Mouse (Mus musculus) lung, embryonic 14.5 days (tissue): ENCODE data around the gene Lrmda. TPM values are rescaled to one million over a fixed set of nuclear protein-coding genes. Genes with fewer than 3 reads are reported as not detected.

Experiments used
- ATAC-seq: fragments of 200-750 bp; cut with Nextera tagmentation; 2 replicates; pipeline ENCODE4 v1.8.0; 2017; ENCODE audit warnings: mild to moderate bottlenecking, moderate TSS enrichment, moderate library complexity; ENCODE audit not compliant: insufficient read depth
- DNase-seq: peaks from one replicate; pipeline ENCODE4 v3.0.0-alpha.2; 2015
- H3K27ac ChIP-seq: fragments of 300-500 bp; sonication (generic); 2 replicates; pipeline ENCODE4 v1.5.1; 2014; ENCODE audit warnings: low read depth, mild to moderate bottlenecking, moderate library complexity
- H3K27me3 ChIP-seq: fragments of 300-500 bp; sonication (generic); 2 replicates; pipeline ENCODE4 v1.6.1; 2014; ENCODE audit warnings: low read length, control low read depth; ENCODE audit not compliant: insufficient read depth
- H3K36me3 ChIP-seq: fragments of 300-500 bp; sonication (generic); 2 replicates; pipeline ENCODE4 v1.6.1; 2014; ENCODE audit warnings: control low read depth; ENCODE audit not compliant: insufficient read depth
- H3K4me1 ChIP-seq: fragments of 300-500 bp; sonication (generic); 2 replicates; pipeline ENCODE4 v1.6.1; 2014; ENCODE audit warnings: antibody characterized with exemption, control low read depth; ENCODE audit not compliant: insufficient read depth
- H3K4me2 ChIP-seq: fragments of 300-500 bp; sonication (generic); 2 replicates; pipeline ENCODE4 v1.6.1; 2014; ENCODE audit warnings: mild to moderate bottlenecking
- H3K4me3 ChIP-seq: fragments of 300-500 bp; sonication (generic); 2 replicates; pipeline ENCODE4 v1.5.1; 2014; ENCODE audit warnings: low read depth, low read length
- H3K9ac ChIP-seq: fragments of 300-500 bp; sonication (generic); 2 replicates; pipeline ENCODE4 v1.6.1; 2014
- H3K9me3 ChIP-seq: fragments of 300-500 bp; sonication (generic); 2 replicates; pipeline ENCODE4 v1.6.1; 2016; ENCODE audit warnings: low read depth, low read length, control low read depth
- CTCF ChIP-seq: IDR thresholded peaks from 2 replicates; pipeline ENCODE4 v1.5.1; 2016; ENCODE audit warnings: antibody characterized with exemption, low read depth
- WGBS: fragments of 180-500 bp; shearing (Covaris S2); extraction: QIAGEN DNeasy Blood & Tissue Kit; methylation state at CpG from one replicate; pipeline ENCODE4 v1.1.7; 2014; 5-methylcytosine and 5-hydroxymethylcytosine counted together
- polyA plus RNA-seq: library from polyadenylated mRNA; unstranded; fragments of >200 nt; fragmentation: Nextera tagmentation; extraction: Ambion mirVana; gene quantifications from 2 replicates; pipeline ENCODE4 v1.2.1, GENCODE M21; 2014

Gene Lrmda
- polyA plus RNA-seq, 1 experiment from 2014 or later: 1.1 TPM

DNA sequence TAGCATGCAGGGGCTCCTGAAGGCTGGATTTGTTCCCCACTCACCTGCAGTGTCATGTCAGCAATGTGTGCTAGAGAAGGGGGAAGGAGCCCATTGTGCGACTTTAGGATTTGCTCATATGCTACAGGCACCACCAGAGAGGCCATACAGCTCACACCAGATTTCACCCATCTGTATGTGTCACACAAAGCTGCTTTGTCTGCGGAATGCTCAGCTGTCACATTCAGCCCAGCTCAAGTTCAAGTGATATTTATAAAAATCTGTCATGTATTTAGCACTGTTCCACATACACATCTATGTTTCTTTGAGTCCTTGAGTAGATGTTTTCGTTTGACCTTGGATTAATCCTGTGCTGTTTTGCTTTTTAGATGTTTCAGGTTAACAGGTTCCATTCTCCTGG is 899.0 kb downstream of the Lrmda start:
- Histone ChIP-seq H3K4me1 (peaks cover 8% of the 10 kb centered on the region; the same call in 1 of the 2 replicates), H3K4me2 (no peak overlapping the region), H3K27ac (no peak overlapping the region), H3K36me3 (no peaks in the 10 kb centered on the region), H3K4me3 (no peak overlapping the region), H3K27me3 (no peaks in the 10 kb centered on the region), H3K9ac (no peak overlapping the region), H3K9me3 (no peaks in the 10 kb centered on the region)
- no peak for TF ChIP-seq CTCF
- 66% methylated on average over 3 of the region's 3 CpGs for WGBS
- ATAC-seq (no peak), DNase-seq (no peak)

GRCm38 (mm10) chr14:22918931-22919330 is 899.4 kb downstream of the Lrmda start:
- Histone ChIP-seq H3K4me3 (no peak overlapping the region), H3K4me1 (peaks cover 8% of the 10 kb centered on the region; the same call in 1 of the 2 replicates), H3K36me3 (no peaks in the 10 kb centered on the region), H3K27ac (no peak overlapping the region), H3K9me3 (no peaks in the 10 kb centered on the region), H3K9ac (no peak overlapping the region), H3K4me2 (no peak overlapping the region), H3K27me3 (no peaks in the 10 kb centered on the region)
- WGBS: 50% methylated on average over 2 of the region's 2 CpGs
- no peak for TF ChIP-seq CTCF
- DNase-seq: no peak
- ATAC-seq: no peak

GRCm38 (mm10) chr14:22921152-22921551 is 901.6 kb downstream of the Lrmda start:
- no peak overlapping the region for H3K9ac ChIP-seq
- no peak overlapping the region for H3K4me2 ChIP-seq
- H3K4me3 ChIP-seq: no peak overlapping the region
- H3K27me3 ChIP-seq: no peaks in the 10 kb centered on the region
- H3K36me3 ChIP-seq: no peaks in the 10 kb centered on the region
- H3K9me3 ChIP-seq: no peaks in the 10 kb centered on the region
- no peak for TF ChIP-seq CTCF
- DNase-seq (no peak), ATAC-seq (no peak)
- H3K27ac ChIP-seq: no peak overlapping the region
- H3K4me1 ChIP-seq: peaks cover 8% of the 10 kb centered on the region; the same call in 1 of the 2 replicates

GRCm38 (mm10) chr14:22921796-22922195 is 902.3 kb downstream of the Lrmda start:
- 83% methylated on average over 2 of the region's 2 CpGs for WGBS
- H3K4me3 ChIP-seq: no peak overlapping the region
- no peaks in the 10 kb centered on the region for H3K9me3 ChIP-seq
- no peaks in the 10 kb centered on the region for H3K27me3 ChIP-seq
- no peak for ATAC-seq
- no peak for DNase-seq
- no peak overlapping the region for H3K4me2 ChIP-seq
- H3K36me3 ChIP-seq: no peaks in the 10 kb centered on the region
- no peak overlapping the region for H3K27ac ChIP-seq
- no peak for TF ChIP-seq CTCF
- no peak overlapping the region for H3K9ac ChIP-seq
- peaks cover 8% of the 10 kb centered on the region; the same call in 1 of the 2 replicates for H3K4me1 ChIP-seq

GRCm38 (mm10) chr14:22922571-22922970 is 903.1 kb downstream of the Lrmda start:
- WGBS: 47% methylated on average over 4 of the region's 4 CpGs
- no peaks in the 10 kb centered on the region for H3K36me3 ChIP-seq
- no peak overlapping the region for H3K4me3 ChIP-seq
- H3K4me2 ChIP-seq: no peak overlapping the region
- no peaks in the 10 kb centered on the region for H3K9me3 ChIP-seq
- peak; percentile 67 for DNase-seq
- peak overlapping the region; percentile 7; the same call in 1 of the 2 replicates for H3K27ac ChIP-seq
- TF ChIP-seq CTCF: no peak
- ATAC-seq: peak; percentile 90
- no peak overlapping the region for H3K9ac ChIP-seq
- peaks cover 8% of the 10 kb centered on the region; the same call in 1 of the 2 replicates for H3K4me1 ChIP-seq
- H3K27me3 ChIP-seq: no peaks in the 10 kb centered on the region

DNA sequence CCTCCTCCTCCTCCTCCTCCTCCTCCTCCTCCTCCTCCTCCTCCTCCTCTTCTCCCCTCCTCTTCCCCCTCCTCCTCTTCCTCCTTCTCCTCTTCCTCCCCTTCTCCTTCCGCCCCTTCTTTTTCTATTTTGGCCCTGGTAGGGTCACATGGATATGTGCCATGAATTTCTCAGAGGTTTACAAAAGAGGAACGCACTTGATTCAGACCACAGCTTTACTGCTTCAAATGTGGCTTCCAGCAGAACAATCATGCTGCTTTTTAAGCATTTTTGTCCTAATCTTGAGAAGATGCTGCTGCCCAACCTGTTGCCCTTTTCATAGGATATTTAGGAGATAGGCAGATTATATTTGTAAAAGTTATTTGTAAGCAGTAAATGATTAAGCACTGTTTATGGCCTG is 903.7 kb downstream of the Lrmda start:
- DNase-seq: peak; percentile 53
- Histone ChIP-seq H3K27ac (no peak overlapping the region), H3K4me1 (peaks cover 8% of the 10 kb centered on the region; the same call in 1 of the 2 replicates), H3K27me3 (no peaks in the 10 kb centered on the region), H3K9ac (no peak overlapping the region), H3K9me3 (no peaks in the 10 kb centered on the region), H3K4me2 (no peak overlapping the region), H3K36me3 (no peaks in the 10 kb centered on the region), H3K4me3 (no peak overlapping the region)
- no peak for ATAC-seq
- WGBS: 37% methylated on average over 1 of the region's 2 CpGs
- TF ChIP-seq CTCF: no peak

GRCm38 (mm10) chr14:22928263-22928662 is 908.8 kb downstream of the Lrmda start:
- Histone ChIP-seq H3K4me2 (no peak overlapping the region), H3K4me1 (no peaks in the 10 kb centered on the region), H3K9me3 (no peaks in the 10 kb centered on the region), H3K36me3 (no peaks in the 10 kb centered on the region), H3K27me3 (no peaks in the 10 kb centered on the region), H3K27ac (no peak overlapping the region), H3K4me3 (no peak overlapping the region), H3K9ac (no peak overlapping the region)
- no peak for TF ChIP-seq CTCF
- WGBS: 94% methylated on average over 2 of the region's 2 CpGs
- no peak for DNase-seq
- ATAC-seq: no peak

GRCm38 (mm10) chr14:22928683-22929082 is 909.2 kb downstream of the Lrmda start:
- Histone ChIP-seq H3K27me3 (no peaks in the 10 kb centered on the region), H3K9me3 (no peaks in the 10 kb centered on the region), H3K27ac (no peak overlapping the region), H3K4me2 (no peak overlapping the region), H3K9ac (no peak overlapping the region), H3K36me3 (no peaks in the 10 kb centered on the region), H3K4me1 (no peaks in the 10 kb centered on the region), H3K4me3 (no peak overlapping the region)
- TF ChIP-seq CTCF: no peak
- 91% methylated on average over 1 of the region's 1 CpGs for WGBS
- no peak for ATAC-seq
- no peak for DNase-seq
